Mouse (Mus musculus) liver, embryonic 14.5 days (tissue): Measurements from ENCODE around the gene Wdr34.

Source experiments
- CTCF ChIP-seq: IDR thresholded peaks from 2 replicates; pipeline ENCODE4 v1.5.1; 2016; ENCODE audit warnings: antibody characterized with exemption, low read depth, control low read depth
- EP300 ChIP-seq: IDR thresholded peaks from 2 replicates; pipeline ENCODE4 v1.6.1; 2016; ENCODE audit warnings: antibody characterized with exemption, low read depth

DNA sequence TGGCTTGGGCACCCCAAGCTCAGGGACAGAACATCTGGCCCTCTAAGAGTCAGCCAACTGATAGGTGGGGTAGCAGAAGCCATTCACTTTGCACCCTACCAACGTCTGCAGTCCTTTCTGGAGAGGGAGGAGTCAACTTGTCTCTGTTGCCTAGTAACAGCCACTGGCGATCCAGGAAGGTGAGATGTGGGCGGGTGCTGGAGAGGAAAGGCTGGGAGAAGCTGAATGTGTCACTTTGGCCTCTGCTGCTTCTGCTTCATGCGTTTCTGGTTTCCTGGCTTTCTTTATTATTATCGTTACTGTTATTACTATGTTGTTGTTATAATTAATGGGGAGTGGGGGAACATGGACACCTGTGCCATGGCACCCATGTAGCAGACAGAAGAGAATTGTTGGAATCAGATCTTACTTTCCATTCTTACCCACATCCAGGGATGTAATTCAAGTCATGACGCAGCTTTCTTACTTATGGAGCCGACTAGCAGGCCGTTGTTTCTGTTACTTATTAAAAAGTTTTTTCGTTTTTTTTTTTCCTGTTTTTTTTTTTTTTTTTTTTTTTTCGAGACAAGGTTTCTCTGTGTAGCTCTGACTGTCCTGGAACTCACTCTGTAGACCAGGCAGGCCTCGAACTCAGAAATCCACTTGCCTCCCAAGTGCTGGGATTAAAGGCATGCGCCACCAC lies 8.7 kb upstream of the Wdr34 start, which contains the start of gene Set:
- no peak for TF ChIP-seq CTCF
- TF ChIP-seq EP300 = no peak
